Mouse (Mus musculus): ENCODE results near the gene Vars. TPM values are rescaled to one million over a fixed set of nuclear protein-coding genes. Genes with fewer than 3 reads are reported as not detected.
"Not testable (repeated sequence)": the region's sequence is repeated elsewhere in the genome, so short reads cannot be mapped to it uniquely, and the experiment has no call there.

Vars gene
- polyA plus RNA-seq, 1 experiment from 2014 or later, result 82.6 TPM

DNA sequence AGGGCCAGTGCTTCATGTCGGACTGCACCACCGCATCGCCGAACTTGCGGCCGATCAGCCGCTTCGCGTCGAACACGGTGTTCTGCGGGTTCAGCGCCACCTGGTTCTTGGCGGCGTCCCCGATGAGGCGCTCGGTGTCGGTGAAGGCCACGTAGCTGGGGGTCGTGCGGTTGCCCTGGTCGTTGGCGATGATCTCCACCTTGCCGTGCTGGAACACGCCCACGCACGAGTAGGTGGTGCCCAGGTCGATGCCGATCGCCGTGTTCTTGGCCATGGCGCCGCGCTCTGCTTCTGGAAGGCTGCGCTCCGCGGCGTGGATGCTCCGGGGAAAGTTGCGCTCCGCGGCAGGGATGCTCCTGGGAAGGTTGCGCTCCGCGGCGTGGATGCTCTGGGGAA is 42.1 kb upstream of the Vars start:
- H3K4me3 ChIP-seq, result peak overlapping the region; percentile 54
- 0 out of 2 replicates have a peak, but pooled peaks have one; percentile 4 for ATAC-seq (ENCODE audit: insufficient number of reproducible peaks, low FRiP score)
- WGBS, result 2% methylated on average over 34 of the region's 47 CpGs
- H3K27me3 ChIP-seq (replicated peaks), result peaks cover 29% of the 10 kb centered on the region; the same call in 1 of the 2 replicates
- H3K36me3 ChIP-seq; H3K9ac ChIP-seq; H3K9me3 ChIP-seq (replicated peaks); H3K4me1 ChIP-seq (replicated peaks); H3K27ac ChIP-seq (ENCODE audit: poor library complexity, severe bottlenecking): not testable (repeated sequence)
- H3K4me2 ChIP-seq, result peak overlapping the region; percentile 70

DNA sequence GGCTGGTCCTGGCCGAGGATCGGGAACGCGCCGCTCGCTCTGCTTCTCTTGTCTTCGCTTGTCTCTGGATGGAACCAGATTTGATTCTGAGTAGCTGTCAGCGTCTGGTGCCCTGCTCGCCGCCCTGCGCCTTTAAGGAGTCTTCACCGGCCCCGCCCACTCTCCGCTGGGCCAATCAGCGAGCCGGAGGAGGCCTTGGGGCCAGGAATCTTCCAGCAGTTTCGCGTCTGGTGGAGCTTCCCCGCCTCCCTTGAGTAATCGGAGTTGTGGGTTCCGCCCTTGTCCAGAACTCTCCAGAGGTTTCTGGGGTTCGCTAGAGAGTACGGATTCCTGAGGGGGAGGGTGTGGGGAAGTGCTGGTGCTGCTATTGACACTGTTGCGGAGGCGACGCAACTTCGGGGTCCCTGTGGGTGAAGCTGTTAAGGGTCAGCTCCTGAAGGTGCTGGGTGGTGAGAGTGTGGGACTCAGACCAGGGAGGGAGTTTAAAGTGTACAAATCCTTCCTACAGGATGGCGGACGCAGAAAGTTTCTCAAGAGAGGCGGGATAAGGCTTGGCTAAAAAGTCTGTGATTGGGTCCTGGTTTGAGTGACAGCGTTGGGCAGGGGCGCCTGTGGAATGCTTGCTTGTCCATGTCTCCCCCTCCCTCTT is 41.5 kb upstream of the Vars start, which contains the start of gene Hspa1b:
Hspa1b (minus strand) TSS at position 109 of the 649 bp plus-strand sequence.
- Histone ChIP-seq H3K4me3 (peak within 1 kb of the TSS; percentile 54), H3K4me2 (peak within 1 kb of the TSS; percentile 70), H3K27ac (ENCODE audit: poor library complexity, severe bottlenecking) (peak within 1 kb of the TSS; percentile 93), H3K9ac (peak within 1 kb of the TSS; percentile 67), H3K27me3 (replicated peaks) (peaks cover 29% of the 10 kb centered on the region; the same call in 1 of the 2 replicates)
- H3K36me3 ChIP-seq; H3K4me1 ChIP-seq (replicated peaks); H3K9me3 ChIP-seq (replicated peaks): not testable (repeated sequence)
- ATAC-seq (ENCODE audit: insufficient number of reproducible peaks, low FRiP score), result peak; percentile 94
- WGBS, result under 1% methylated on average over 28 of the region's 32 CpGs

DNA sequence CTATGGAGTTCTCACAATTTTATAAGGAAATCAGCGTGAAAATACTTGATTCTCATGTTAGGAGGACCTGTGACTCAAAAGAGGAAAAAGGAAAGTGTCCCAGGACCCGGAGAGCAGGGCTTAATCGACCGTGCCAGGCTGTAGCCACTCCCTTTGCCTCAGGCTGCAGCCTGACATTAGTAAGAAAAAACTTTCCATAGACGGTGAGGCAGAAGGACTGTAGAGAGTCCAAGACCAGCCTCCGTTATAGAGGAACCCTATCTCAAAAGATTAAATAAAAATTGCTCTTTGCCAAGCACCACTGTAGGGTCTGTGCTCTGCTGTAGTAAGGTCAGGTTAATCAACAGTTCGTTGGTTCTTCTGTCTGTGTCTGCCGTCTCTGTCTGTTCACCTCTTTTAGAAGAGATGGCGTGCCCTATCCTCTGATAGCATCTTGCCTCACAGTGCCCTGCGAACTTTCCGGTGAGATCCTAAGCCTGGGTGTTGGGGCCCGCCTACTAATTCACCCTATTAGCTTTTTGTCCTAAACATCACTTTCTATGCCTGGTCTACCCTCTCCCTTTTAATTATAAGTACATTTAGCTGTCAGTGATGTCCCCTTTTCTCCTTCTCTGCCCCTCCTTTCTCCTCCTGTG is 40.8 kb upstream of the Vars start:
- H3K27me3 ChIP-seq (replicated peaks), result peaks cover 29% of the 10 kb centered on the region; the same call in 1 of the 2 replicates
- 0 out of 2 replicates have a peak, but pooled peaks have one; percentile 29 for ATAC-seq (ENCODE audit: insufficient number of reproducible peaks, low FRiP score)
- peak overlapping the region; percentile 70 for H3K4me2 ChIP-seq
- H3K9ac ChIP-seq, result peak overlapping the region; percentile 67
- peak overlapping the region; percentile 54 for H3K4me3 ChIP-seq
- H3K9me3 ChIP-seq (replicated peaks), result no peaks in the 10 kb centered on the region
- peaks cover 4% of the 10 kb centered on the region for H3K4me1 ChIP-seq (replicated peaks)
- H3K36me3 ChIP-seq, result no peaks in the 10 kb centered on the region
- 12% methylated on average over 12 of the region's 12 CpGs for WGBS
- peak overlapping the region; percentile 93 for H3K27ac ChIP-seq (ENCODE audit: poor library complexity, severe bottlenecking)

DNA sequence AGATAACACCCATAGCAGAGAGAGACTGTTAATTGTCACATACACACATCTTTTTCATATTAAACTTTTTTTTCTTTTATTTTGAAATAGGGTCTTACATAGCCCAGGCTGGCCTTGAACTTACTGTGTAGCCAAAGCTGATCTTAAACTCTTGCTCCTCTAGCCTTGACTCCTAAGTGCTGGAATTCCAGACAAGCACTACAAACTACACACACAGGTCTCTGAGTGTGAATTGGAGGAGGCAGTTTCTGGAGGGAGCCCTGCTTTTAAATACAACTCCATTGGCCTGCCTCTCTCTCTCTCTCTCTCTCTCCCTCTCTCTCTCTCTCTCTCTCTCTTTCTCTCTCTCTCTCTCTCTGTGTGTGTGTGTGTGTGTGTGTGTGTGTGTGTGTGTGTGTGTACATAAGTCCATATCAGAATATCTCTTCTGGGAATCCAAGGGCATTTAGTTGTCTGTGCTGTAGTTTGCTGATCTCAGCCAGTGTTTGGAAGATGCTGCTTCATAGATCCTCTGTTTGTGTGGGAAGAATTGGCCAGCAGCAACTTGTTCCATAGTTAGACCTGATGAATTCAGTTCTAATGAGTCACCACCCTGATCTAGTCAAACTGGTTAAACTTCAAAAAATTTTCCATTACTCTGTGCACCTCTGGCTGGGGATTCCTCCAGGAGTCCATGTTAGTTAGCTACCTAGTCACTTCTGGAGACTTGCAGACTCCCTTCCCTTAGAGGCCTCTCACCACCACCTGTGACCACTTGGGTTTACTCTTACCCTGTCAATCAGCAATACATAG is 39.9 kb upstream of the Vars start:
- no peak overlapping the region for H3K4me3 ChIP-seq
- no peak for ATAC-seq (ENCODE audit: insufficient number of reproducible peaks, low FRiP score)
- H3K4me2 ChIP-seq, result no peak overlapping the region
- H3K9ac ChIP-seq, result no peak overlapping the region
- H3K27me3 ChIP-seq (replicated peaks), result peaks cover 26% of the 10 kb centered on the region; the same call in 1 of the 2 replicates
- H3K4me1 ChIP-seq (replicated peaks), result peaks cover 4% of the 10 kb centered on the region
- H3K9me3 ChIP-seq (replicated peaks), result no peaks in the 10 kb centered on the region
- H3K36me3 ChIP-seq, result no peaks in the 10 kb centered on the region
- H3K27ac ChIP-seq (ENCODE audit: poor library complexity, severe bottlenecking), result no peak overlapping the region

DNA sequence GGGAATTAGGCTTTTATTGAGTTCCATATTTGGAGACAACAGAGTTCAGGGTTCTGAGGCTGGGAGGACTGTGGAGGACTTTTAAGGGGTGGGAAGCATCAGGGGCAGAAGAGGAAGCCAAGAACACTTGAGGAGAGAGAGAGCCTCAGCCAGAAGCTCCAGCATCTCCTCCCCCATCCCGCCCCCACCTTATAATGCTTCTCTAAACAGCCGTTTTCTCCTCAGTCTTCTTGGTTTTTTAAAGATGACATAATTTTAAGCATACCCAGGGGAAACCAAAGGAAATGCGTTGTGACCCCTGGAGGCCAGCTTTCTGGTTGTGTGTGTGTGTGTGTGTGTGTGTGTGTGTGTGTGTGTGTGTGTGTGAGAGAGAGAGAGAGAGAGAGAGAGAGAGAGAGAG is 38.7 kb upstream of the Vars start:
- no peak overlapping the region for H3K9ac ChIP-seq
- no peak overlapping the region for H3K4me2 ChIP-seq
- 47% methylated on average over 3 of the region's 3 CpGs for WGBS
- no peaks in the 10 kb centered on the region for H3K9me3 ChIP-seq (replicated peaks)
- no peaks in the 10 kb centered on the region for H3K36me3 ChIP-seq
- peaks cover 25% of the 10 kb centered on the region; the same call in 1 of the 2 replicates for H3K27me3 ChIP-seq (replicated peaks)
- no peak overlapping the region for H3K4me3 ChIP-seq
- peaks cover 4% of the 10 kb centered on the region for H3K4me1 ChIP-seq (replicated peaks)
- no peak overlapping the region for H3K27ac ChIP-seq (ENCODE audit: poor library complexity, severe bottlenecking)
- no peak for ATAC-seq (ENCODE audit: insufficient number of reproducible peaks, low FRiP score)

DNA sequence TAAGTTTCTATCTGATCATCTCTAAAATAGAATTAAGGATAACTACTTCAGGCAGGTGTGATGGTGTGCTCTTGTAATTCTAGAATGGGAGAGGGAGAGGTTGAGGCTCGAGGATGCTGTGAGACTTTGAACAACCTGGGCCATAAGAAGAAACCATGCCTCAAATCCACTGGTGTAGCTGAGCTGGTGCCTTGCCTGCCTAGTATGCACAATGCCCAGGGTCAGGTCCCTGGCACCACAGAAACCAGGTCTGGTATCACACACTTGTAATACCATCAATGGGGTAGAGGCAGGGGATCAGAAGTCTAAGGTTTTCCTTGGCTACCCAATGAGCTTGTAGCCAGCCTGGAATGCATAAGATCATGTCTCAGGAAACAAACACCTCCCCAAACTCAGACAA is 37.9 kb upstream of the Vars start:
- 50% methylated on average over 1 of the region's 1 CpGs for WGBS
- no peak for ATAC-seq (ENCODE audit: insufficient number of reproducible peaks, low FRiP score)
- Histone ChIP-seq H3K4me1 (replicated peaks) (peaks cover 4% of the 10 kb centered on the region), H3K27ac (ENCODE audit: poor library complexity, severe bottlenecking) (no peak overlapping the region), H3K4me2 (no peak overlapping the region), H3K4me3 (no peak overlapping the region), H3K9me3 (replicated peaks) (no peaks in the 10 kb centered on the region), H3K36me3 (no peaks in the 10 kb centered on the region), H3K27me3 (replicated peaks) (peaks cover 30% of the 10 kb centered on the region), H3K9ac (no peak overlapping the region)

DNA sequence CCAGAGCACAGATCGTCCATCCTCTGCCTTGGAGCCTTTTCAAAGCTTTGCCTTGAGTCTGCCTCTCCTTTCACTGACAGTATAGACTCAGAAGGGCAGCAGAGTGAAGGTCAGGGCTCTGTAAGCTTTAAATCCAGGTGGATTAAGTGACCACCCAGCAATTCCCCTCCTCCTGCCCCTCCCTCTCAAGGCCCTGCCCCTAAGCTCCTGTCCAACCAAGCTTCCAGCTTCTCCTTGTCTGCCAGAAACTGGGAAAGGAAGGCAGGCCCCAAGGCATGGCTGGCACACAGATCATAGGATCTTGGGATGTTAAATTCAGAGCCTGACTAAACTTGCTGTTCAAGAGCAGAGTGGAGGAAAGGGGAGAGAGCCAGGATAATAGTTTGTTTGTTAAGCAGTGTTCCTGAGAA is 36.1 kb upstream of the Vars start:
- 31% methylated on average over 1 of the region's 1 CpGs for WGBS
- Histone ChIP-seq H3K4me1 (replicated peaks) (peaks cover 4% of the 10 kb centered on the region), H3K36me3 (no peaks in the 10 kb centered on the region), H3K27me3 (replicated peaks) (peaks cover 48% of the 10 kb centered on the region), H3K27ac (ENCODE audit: poor library complexity, severe bottlenecking) (no peak overlapping the region), H3K9ac (no peak overlapping the region), H3K4me2 (no peak overlapping the region), H3K4me3 (no peak overlapping the region), H3K9me3 (replicated peaks) (no peaks in the 10 kb centered on the region)
- ATAC-seq (ENCODE audit: insufficient number of reproducible peaks, low FRiP score), result no peak

DNA sequence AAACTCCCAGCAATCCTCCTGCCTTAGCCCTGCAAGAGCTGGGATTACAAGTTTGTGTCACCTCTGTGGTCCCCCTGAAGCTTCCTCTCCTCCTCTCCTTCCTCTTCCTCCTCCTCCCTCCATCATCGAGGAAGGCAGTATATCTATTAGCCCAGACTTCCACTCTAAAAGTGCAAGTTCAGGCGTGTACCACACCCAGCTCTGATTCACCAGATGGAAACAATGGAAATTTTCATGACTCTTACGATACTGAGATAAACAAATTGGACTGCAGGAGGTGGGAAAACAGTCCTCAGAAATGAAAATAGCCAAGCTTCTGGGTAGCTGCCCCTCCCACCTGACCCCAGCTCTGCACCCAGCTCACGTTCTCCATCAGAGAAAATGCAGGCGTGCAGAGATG is 35.2 kb upstream of the Vars start:
- Histone ChIP-seq H3K27me3 (replicated peaks) (peaks cover 52% of the 10 kb centered on the region), H3K9me3 (replicated peaks) (no peaks in the 10 kb centered on the region), H3K9ac (no peak overlapping the region), H3K36me3 (no peaks in the 10 kb centered on the region), H3K4me2 (no peak overlapping the region), H3K27ac (ENCODE audit: poor library complexity, severe bottlenecking) (no peak overlapping the region), H3K4me1 (replicated peaks) (no peaks in the 10 kb centered on the region), H3K4me3 (no peak overlapping the region)
- no peak for ATAC-seq (ENCODE audit: insufficient number of reproducible peaks, low FRiP score)
- WGBS, result 57% methylated on average over 5 of the region's 5 CpGs

DNA sequence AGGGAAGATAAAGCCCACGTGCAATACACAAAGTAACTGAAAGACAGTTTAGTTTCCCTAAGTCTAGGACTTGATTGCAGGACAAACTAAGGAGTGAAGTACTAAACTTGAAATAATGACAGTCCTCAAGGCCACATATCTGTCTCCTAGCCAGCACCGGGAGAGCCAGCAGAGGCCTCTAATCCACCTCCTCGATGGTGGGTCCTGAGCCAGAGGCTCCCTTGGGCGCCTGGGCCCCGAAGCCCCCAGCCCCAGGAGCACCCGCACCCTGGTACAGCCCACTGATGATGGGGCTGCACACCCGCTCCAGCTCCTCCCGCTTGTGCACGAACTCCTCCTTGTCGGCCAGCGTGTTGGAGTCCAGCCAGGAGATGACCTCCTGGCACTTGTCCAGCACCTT is 31.0 kb upstream of the Vars start, which contains the start of gene Gm20481:
Gm20481 (plus strand) TSS at position 91 of the 400 bp plus-strand sequence.
- not testable (repeated sequence) for H3K9ac ChIP-seq; H3K4me2 ChIP-seq; H3K4me1 ChIP-seq (replicated peaks); H3K36me3 ChIP-seq; H3K9me3 ChIP-seq (replicated peaks); H3K27ac ChIP-seq (ENCODE audit: poor library complexity, severe bottlenecking); H3K4me3 ChIP-seq; ATAC-seq (ENCODE audit: insufficient number of reproducible peaks, low FRiP score)
- WGBS, result 59% methylated on average over 9 of the region's 11 CpGs
- H3K27me3 ChIP-seq (replicated peaks), result peaks cover 36% of the 10 kb centered on the region

DNA sequence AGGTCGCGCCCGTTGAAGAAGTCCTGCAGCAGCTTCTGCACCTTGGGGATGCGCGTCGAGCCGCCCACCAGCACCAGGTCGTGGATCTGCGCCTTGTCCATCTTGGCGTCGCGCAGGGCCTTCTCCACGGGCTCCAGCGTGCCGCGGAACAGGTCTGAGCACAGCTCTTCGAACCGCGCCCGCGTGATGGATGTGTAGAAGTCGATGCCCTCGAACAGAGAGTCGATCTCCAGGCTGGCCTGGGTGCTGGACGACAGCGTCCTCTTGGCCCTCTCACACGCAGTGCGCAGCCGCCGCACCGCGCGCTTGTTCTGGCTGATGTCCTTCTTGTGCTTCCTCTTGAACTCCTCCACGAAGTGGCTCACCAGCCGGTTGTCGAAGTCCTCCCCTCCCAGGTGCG is 29.9 kb upstream of the Vars start:
- H3K36me3 ChIP-seq, H3K4me3 ChIP-seq: not testable (repeated sequence)
- 26% methylated on average over 19 of the region's 37 CpGs for WGBS

DNA sequence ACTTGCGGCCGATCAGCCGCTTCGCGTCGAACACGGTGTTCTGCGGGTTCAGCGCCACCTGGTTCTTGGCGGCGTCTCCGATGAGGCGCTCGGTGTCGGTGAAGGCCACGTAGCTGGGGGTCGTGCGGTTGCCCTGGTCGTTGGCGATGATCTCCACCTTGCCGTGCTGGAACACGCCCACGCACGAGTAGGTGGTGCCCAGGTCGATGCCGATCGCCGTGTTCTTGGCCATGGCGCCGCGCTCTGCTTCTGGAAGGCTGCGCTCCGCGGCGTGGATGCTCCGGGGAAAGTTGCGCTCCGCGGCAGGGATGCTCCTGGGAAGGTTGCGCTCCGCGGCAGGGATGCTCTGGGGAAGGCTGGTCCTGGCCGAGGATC is 29.1 kb upstream of the Vars start:
- H3K4me1 ChIP-seq (replicated peaks); H3K36me3 ChIP-seq; H3K27ac ChIP-seq (ENCODE audit: poor library complexity, severe bottlenecking); H3K9me3 ChIP-seq (replicated peaks); H3K9ac ChIP-seq: not testable (repeated sequence)
- peak overlapping the region; percentile 90 for H3K4me2 ChIP-seq
- H3K4me3 ChIP-seq, result peak overlapping the region; percentile 53
- peaks cover 26% of the 10 kb centered on the region for H3K27me3 ChIP-seq (replicated peaks)
- ATAC-seq (ENCODE audit: insufficient number of reproducible peaks, low FRiP score), result peak; percentile 20
- WGBS, result 1% methylated on average over 18 of the region's 43 CpGs

More for the DNA sequence above, 29.9 kb upstream of the Vars start:
- H3K4me1 ChIP-seq (replicated peaks); ATAC-seq (ENCODE audit: insufficient number of reproducible peaks, low FRiP score); H3K9ac ChIP-seq; H3K9me3 ChIP-seq (replicated peaks); H3K27ac ChIP-seq (ENCODE audit: poor library complexity, severe bottlenecking); H3K4me2 ChIP-seq: not testable (repeated sequence)
- H3K27me3 ChIP-seq (replicated peaks), result peaks cover 30% of the 10 kb centered on the region
